9 mouse cellular contexts compared by ENCODE assay signal in the genomic region with DNA sequence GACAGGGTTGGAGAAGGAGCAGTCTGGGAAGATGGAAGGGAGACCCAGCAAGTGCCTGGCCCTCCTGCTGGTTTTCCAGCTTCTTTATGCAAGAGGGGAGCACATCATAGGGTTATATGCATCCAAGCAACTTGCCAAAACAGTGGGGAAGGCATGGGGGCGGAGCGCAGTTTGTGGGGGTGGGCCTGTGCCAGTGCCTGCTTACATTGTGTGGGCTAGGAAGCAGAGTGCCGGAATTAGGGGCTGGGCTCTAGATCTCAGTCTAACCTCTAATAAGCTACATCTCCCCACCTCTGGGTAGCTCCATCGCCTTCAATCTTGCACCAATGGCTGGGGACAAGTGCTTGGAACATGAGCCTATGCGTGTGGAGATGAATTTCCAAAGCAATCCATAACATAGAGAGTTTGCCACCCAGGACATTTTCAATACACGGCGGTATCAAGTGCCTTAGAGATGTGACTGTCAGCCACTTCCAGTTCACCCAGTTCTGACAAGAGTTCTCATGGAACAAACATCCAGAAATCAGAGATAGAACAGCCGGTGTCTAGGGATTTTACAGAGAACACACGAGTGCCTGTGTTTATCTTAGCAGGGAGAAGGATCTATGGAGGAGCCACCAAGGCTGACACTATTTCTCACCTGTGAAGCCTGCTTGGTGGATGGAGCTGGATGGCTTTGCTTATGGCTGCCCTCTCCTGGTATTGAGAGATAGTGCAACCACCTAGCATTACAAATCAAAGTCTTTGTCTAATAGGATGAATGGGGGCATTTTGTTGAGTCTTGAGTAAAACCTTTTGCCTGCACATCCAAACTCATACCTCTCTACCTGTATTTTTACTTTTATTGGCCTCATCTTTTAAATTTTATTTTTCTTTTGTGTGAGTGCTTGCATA. TPM values are rescaled to one million over a fixed set of nuclear protein-coding genes. Genes with fewer than 3 reads are reported as not detected.
DNase-seq lines count a peak whose midpoint lies in the region; ATAC-seq and TF ChIP-seq lines count a peak whose summit lies in the region.
"Had no signal": no experiment of that assay in that cellular context is flagged by ENCODE, and none has a peak within 500 bp of the region (broad histone marks: within the 10 kb centered on the region; RNA-seq: fewer than 3 reads in every experiment).

No protein-coding gene starts in this region.

- H3K9me3 ChIP-seq in neural tube, embryonic 14.5 days (ENCODE audit: control insufficient read depth, low read length) = peaks cover 81% of the 10 kb centered on the region

- H3K4me1 ChIP-seq in neural tube, embryonic 14.5 days (ENCODE audit: control insufficient read depth, insufficient read depth, low read length) = no peaks in the 10 kb centered on the region

- no peak overlapping the region for H3K4me3 ChIP-seq in layer of hippocampus, adult 2 months
- H3K4me3 ChIP-seq in neural tube, embryonic 14.5 days (ENCODE audit: low read depth, low read length) = no peak overlapping the region

- no peaks in the 10 kb centered on the region for H3K36me3 ChIP-seq in neural tube, embryonic 14.5 days (ENCODE audit: control insufficient read depth, insufficient read depth, low read length)

- no peak for DNase-seq in layer of hippocampus, adult 2 months (ENCODE audit: low spot score in 2 of 2)
- DNase-seq in layer of hippocampus, adult 18-20 months (ENCODE audit: low spot score in 2 of 2) = no peak
- DNase-seq in ZHBTc4 (ENCODE audit: low read depth, low spot score) = peak; percentile 68
- peak; percentile 44 for DNase-seq in induced T-regulatory cell, adult 2 months (ENCODE audit: low read depth)
- DNase-seq in cerebellum, adult 8-10 months = no peak
- no peak for DNase-seq in kidney, postnatal 10 days
- DNase-seq in right cerebral cortex, postnatal 14 days = no peak

- H3K4me2 ChIP-seq in neural tube, embryonic 14.5 days (ENCODE audit: low read depth, low read length) = no peak overlapping the region

- ATAC-seq in neural tube, embryonic 14.5 days (ENCODE audit: low read depth) = 0 out of 2 replicates have a peak, but pooled peaks have one; percentile 0

- H3K27me3 ChIP-seq in neural tube, embryonic 14.5 days (ENCODE audit: control insufficient read depth, insufficient read depth, low read length) = no peaks in the 10 kb centered on the region

- WGBS in neural tube, embryonic 14.5 days = 72% methylated on average over 9 of the region's 9 CpGs

- H3K9ac ChIP-seq in neural tube, embryonic 14.5 days (replicated peaks; ENCODE audit: low read depth, low read length) = no peak overlapping the region

- TF ChIP-seq CTCF in layer of hippocampus, adult 2 months (conservative IDR thresholded peaks at IDR 0.05) = peak; percentile 80

- no peak overlapping the region for H3K27ac ChIP-seq in layer of hippocampus, adult 2 months
- H3K27ac ChIP-seq in neural tube, embryonic 14.5 days (ENCODE audit: low read depth, low read length) = no peak overlapping the region

RNA-seq across cellular contexts. Expression of a gene that starts 23.9 kb away (rescaled TPM):
- total RNA-seq in layer of hippocampus, adult 2 months (2021) = under 1 TPM in 1 of 2 experiments, not detected in 1; 0.12 TPM
- total RNA-seq in layer of hippocampus, adult 18-20 months (2021) = under 1 TPM in 1 of 2 experiments, not detected in 1; 0.08 TPM
- 0.07 TPM in 1 of 2 replicates, not detected in the other for polyA plus RNA-seq in neural tube, embryonic 14.5 days (2014; fragmentation: Nextera tagmentation; extraction: Ambion mirVana)
- polyA plus RNA-seq: liver, embryonic 16.5 days had no signal

RNA-seq across cellular contexts. Expression of a gene that starts 23.9 kb away (rescaled TPM):
- 10 to 100 TPM; 31.9 to 35.3 TPM for total RNA-seq in layer of hippocampus, adult 2 months (2021)
- total RNA-seq in layer of hippocampus, adult 18-20 months (2021) = 10 to 100 TPM; 33.1 to 39.1 TPM
- 55.8 and 71.7 TPM in 2 replicates for polyA plus RNA-seq in neural tube, embryonic 14.5 days (2014; fragmentation: Nextera tagmentation; extraction: Ambion mirVana)

Comparison
In these comparisons a context has a peak if more than half of its experiments do, and no peak if none do; other contexts are left out.
1. DNase-seq: peak in ZHBTc4 (single experiment) and induced T-regulatory cell, adult 2 months (single experiment); none in layer of hippocampus, adult 2 months (0 of 2), layer of hippocampus, adult 18-20 months (0 of 2), cerebellum, adult 8-10 months (single experiment), kidney, postnatal 10 days (single experiment) and right cerebral cortex, postnatal 14 days (single experiment).